Mouse (Mus musculus) stomach, embryonic 16.5 days (tissue): ENCODE results near the gene Dst. TPM values are rescaled to one million over a fixed set of nuclear protein-coding genes. Genes with fewer than 3 reads are reported as not detected.
A peak's percentile ranks its signal among the peaks of the same experiment; 100 is the strongest.

ENCODE experiments used
- ATAC-seq: fragments of 200-750 bp; cut with Nextera tagmentation; 2 replicates; pipeline ENCODE4 v1.8.0; 2017; ENCODE audit warnings: moderate number of reproducible peaks, moderate TSS enrichment; ENCODE audit not compliant: insufficient read depth, low FRiP score
- H3K27ac ChIP-seq: fragments of 300-500 bp; sonication (generic); 2 replicates; pipeline ENCODE4 v1.5.1; 2014; ENCODE audit warnings: low read length
- H3K27me3 ChIP-seq: fragments of 300-500 bp; sonication (generic); 2 replicates; pipeline ENCODE4 v1.6.1; 2014; ENCODE audit warnings: low read length, control low read depth, mixed read lengths; ENCODE audit not compliant: control insufficient read depth, insufficient read depth
- H3K36me3 ChIP-seq: fragments of 300-500 bp; sonication (generic); 2 replicates; pipeline ENCODE4 v1.6.1; 2014; ENCODE audit warnings: low read length; ENCODE audit not compliant: control insufficient read depth, insufficient read depth
- H3K4me1 ChIP-seq: fragments of 300-500 bp; sonication (generic); 2 replicates; pipeline ENCODE4 v1.6.1; 2014; ENCODE audit warnings: low read length, control low read depth, mixed read lengths; ENCODE audit not compliant: control insufficient read depth, insufficient read depth
- H3K4me2 ChIP-seq: fragments of 300-500 bp; sonication (generic); 2 replicates; pipeline ENCODE4 v1.6.1; 2014; ENCODE audit warnings: low read depth, low read length, mixed read lengths
- H3K4me3 ChIP-seq: fragments of 300-500 bp; sonication (generic); replicated peaks from 2 replicates; pipeline ENCODE4 v1.5.1; 2014; ENCODE audit warnings: mild to moderate bottlenecking, low read length
- H3K9ac ChIP-seq: fragments of 300-500 bp; sonication (generic); 2 replicates; pipeline ENCODE4 v1.6.1; 2014; ENCODE audit warnings: low read length
- H3K9me3 ChIP-seq: fragments of 300-500 bp; sonication (generic); replicated peaks from 2 replicates; pipeline ENCODE4 v1.6.1; 2016; ENCODE audit warnings: low read length, control low read depth; ENCODE audit not compliant: control insufficient read depth
- WGBS: fragments of 180-500 bp; shearing (Covaris S2); extraction: QIAGEN DNeasy Blood & Tissue Kit; methylation state at CpG from one replicate; pipeline ENCODE4 v1.1.7; 2014; 5-methylcytosine and 5-hydroxymethylcytosine counted together
- polyA plus RNA-seq: library from polyadenylated mRNA; unstranded; fragments of >200 nt; fragmentation: Nextera tagmentation; extraction: Ambion mirVana; gene quantifications from 2 replicates; pipeline ENCODE4 v1.2.1, GENCODE M21; 2015

The Dst gene
- polyA plus RNA-seq, 1 experiment from 2014 or later = 27.8 TPM

GRCm38 (mm10) chr1:34216456-34216855 is 308.4 kb downstream of the Dst start:
- Histone ChIP-seq H3K4me1 (no peaks in the 10 kb centered on the region), H3K36me3 (no peaks in the 10 kb centered on the region; the same call in 1 of the 2 replicates), H3K9ac (no peak overlapping the region), H3K27me3 (no peaks in the 10 kb centered on the region), H3K4me2 (no peak overlapping the region), H3K9me3 (no peaks in the 10 kb centered on the region), H3K4me3 (no peak overlapping the region), H3K27ac (no peak overlapping the region)
- 72% methylated on average over 2 of the region's 2 CpGs for WGBS
- no peak for ATAC-seq

- Histone ChIP-seq H3K27me3 (no peaks in the 10 kb centered on the region), H3K4me1 (no peaks in the 10 kb centered on the region), H3K4me2 (no peak overlapping the region), H3K9ac (no peak overlapping the region), H3K9me3 (no peaks in the 10 kb centered on the region), H3K36me3 (no peaks in the 10 kb centered on the region; the same call in 1 of the 2 replicates), H3K27ac (no peak overlapping the region), H3K4me3 (no peak overlapping the region)
- WGBS = 24% methylated on average over 6 of the region's 6 CpGs
- peak; percentile 82 for ATAC-seq
Measured at GRCm38 (mm10) chr1:34218323-34218722, 310.3 kb downstream of the Dst start.

- 78% methylated on average over 9 of the region's 9 CpGs for WGBS
- Histone ChIP-seq H3K4me3 (no peak overlapping the region), H3K36me3 (no peaks in the 10 kb centered on the region; the same call in 1 of the 2 replicates), H3K9me3 (no peaks in the 10 kb centered on the region), H3K4me1 (no peaks in the 10 kb centered on the region), H3K9ac (no peak overlapping the region), H3K27ac (no peak overlapping the region), H3K27me3 (no peaks in the 10 kb centered on the region), H3K4me2 (no peak overlapping the region)
- no peak for ATAC-seq
Measured at GRCm38 (mm10) chr1:34218801-34219200, 310.8 kb downstream of the Dst start.

GRCm38 (mm10) chr1:34220094-34220601 is 312.1 kb downstream of the Dst start:
- Histone ChIP-seq H3K4me1 (no peaks in the 10 kb centered on the region), H3K9ac (no peak overlapping the region), H3K4me3 (no peak overlapping the region), H3K27me3 (no peaks in the 10 kb centered on the region), H3K4me2 (no peak overlapping the region), H3K27ac (no peak overlapping the region), H3K9me3 (no peaks in the 10 kb centered on the region), H3K36me3 (no peaks in the 10 kb centered on the region)
- WGBS = 80% methylated on average over 11 of the region's 11 CpGs
- no peak for ATAC-seq

- no peaks in the 10 kb centered on the region for H3K9me3 ChIP-seq
- H3K4me3 ChIP-seq = no peak overlapping the region
- no peak overlapping the region for H3K4me2 ChIP-seq
- WGBS = 69% methylated on average over 11 of the region's 11 CpGs
- no peak overlapping the region for H3K27ac ChIP-seq
- H3K27me3 ChIP-seq = no peaks in the 10 kb centered on the region
- no peak overlapping the region for H3K9ac ChIP-seq
- no peaks in the 10 kb centered on the region for H3K4me1 ChIP-seq
- ATAC-seq = peak; percentile 51; the same call in 1 of the 2 replicates
- H3K36me3 ChIP-seq = peaks cover 8% of the 10 kb centered on the region; the same call in 1 of the 2 replicates
Measured at GRCm38 (mm10) chr1:34223866-34224265, 315.8 kb downstream of the Dst start.

GRCm38 (mm10) chr1:34227676-34228075 is 319.7 kb downstream of the Dst start:
- Histone ChIP-seq H3K36me3 (peaks cover 12% of the 10 kb centered on the region; the same call in 1 of the 2 replicates), H3K27ac (no peak overlapping the region)
- 42% methylated on average over 8 of the region's 8 CpGs for WGBS

GRCm38 (mm10) chr1:34231041-34231440 is 323.0 kb downstream of the Dst start:
- peaks cover 12% of the 10 kb centered on the region; the same call in 1 of the 2 replicates for H3K36me3 ChIP-seq
- H3K27me3 ChIP-seq = no peaks in the 10 kb centered on the region
- ATAC-seq = no peak
- no peak overlapping the region for H3K4me3 ChIP-seq
- H3K27ac ChIP-seq = no peak overlapping the region
- H3K9me3 ChIP-seq = no peaks in the 10 kb centered on the region
- no peak overlapping the region for H3K9ac ChIP-seq
- no peak overlapping the region for H3K4me2 ChIP-seq
- WGBS = 64% methylated on average over 2 of the region's 2 CpGs
- H3K4me1 ChIP-seq = peaks cover 2% of the 10 kb centered on the region

More at GRCm38 (mm10) chr1:34227676-34228075, 319.7 kb downstream of the Dst start:
- Histone ChIP-seq H3K27me3 (no peaks in the 10 kb centered on the region), H3K4me2 (no peak overlapping the region), H3K9ac (no peak overlapping the region), H3K9me3 (no peaks in the 10 kb centered on the region), H3K4me1 (no peaks in the 10 kb centered on the region), H3K4me3 (no peak overlapping the region)
- ATAC-seq = no peak

GRCm38 (mm10) chr1:34236254-34236723 is 328.3 kb downstream of the Dst start:
- Histone ChIP-seq H3K4me1 (peaks cover 13% of the 10 kb centered on the region), H3K9ac (peak overlapping the region; percentile 76), H3K4me3 (peak overlapping the region; percentile 61), H3K36me3 (no peaks in the 10 kb centered on the region), H3K27ac (peak overlapping the region; percentile 20; the same call in 1 of the 2 replicates), H3K27me3 (no peaks in the 10 kb centered on the region), H3K9me3 (no peaks in the 10 kb centered on the region), H3K4me2 (peak overlapping the region; percentile 78)
- WGBS = under 1% methylated on average over 28 of the region's 28 CpGs
- ATAC-seq = peak; percentile 89

GRCm38 (mm10) chr1:34237211-34237610 is 329.2 kb downstream of the Dst start:
- H3K9ac ChIP-seq = peak overlapping the region; percentile 60
- H3K4me2 ChIP-seq = peak overlapping the region; percentile 78
- H3K9me3 ChIP-seq = no peaks in the 10 kb centered on the region
- H3K27ac ChIP-seq = no peak overlapping the region
- H3K4me3 ChIP-seq = peak overlapping the region; percentile 61
- ATAC-seq = no peak
- H3K27me3 ChIP-seq = no peaks in the 10 kb centered on the region
- 20% methylated on average over 14 of the region's 14 CpGs for WGBS
- no peaks in the 10 kb centered on the region for H3K36me3 ChIP-seq
- H3K4me1 ChIP-seq = peaks cover 13% of the 10 kb centered on the region
